Mouse (Mus musculus) small intestine, adult 2 months (tissue): ENCODE results near the gene Hdc.

Experiments
- CTCF ChIP-seq: fragments of 200-500 bp; IDR thresholded peaks from 2 replicates; pipeline ENCODE4 v1.5.1; 2012; ENCODE audit warnings: low read depth, mild to moderate bottlenecking, control low read depth, inconsistent platforms, low read length, moderate library complexity, mixed read lengths; ENCODE audit not compliant: insufficient replicate concordance, insufficient read length; ENCODE audit errors: extremely low read depth
- POLR2A ChIP-seq: fragments of 200-500 bp; IDR thresholded peaks from 2 replicates; pipeline ENCODE4 v1.6.1; 2012; ENCODE audit warnings: low read depth, mild to moderate bottlenecking, control low read depth, inconsistent platforms, low read length, moderate library complexity

DNA sequence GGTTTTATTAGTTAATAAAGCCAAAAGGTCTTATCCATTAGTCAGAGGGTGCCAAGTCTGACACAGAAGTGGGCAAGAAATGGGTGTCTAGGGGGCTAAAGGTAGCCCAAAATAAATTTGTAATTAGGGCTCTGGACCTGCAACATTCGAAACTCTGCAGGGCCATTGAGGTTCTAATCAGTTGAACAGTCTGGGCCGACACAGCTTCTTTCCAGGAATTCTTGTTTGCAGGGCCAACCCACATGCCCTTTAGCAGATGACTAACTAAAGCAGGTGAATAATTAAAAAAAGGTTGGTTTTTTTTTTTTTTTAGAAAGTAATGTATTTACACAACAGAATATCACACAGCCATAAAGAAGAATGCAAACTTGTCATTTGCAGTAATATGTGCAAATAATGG lies 3.4 kb upstream of the Hdc start:
- TF ChIP-seq CTCF (no peak), POLR2A (no peak)
